Mouse (Mus musculus): Measurements from ENCODE around the gene Gm17334.
A peak's percentile ranks its signal among the peaks of the same experiment; 100 is the strongest.
"Not testable (repeated sequence)": the region's sequence is repeated elsewhere in the genome, so short reads cannot be mapped to it uniquely, and the experiment has no call there.

Gene Gm17334

GRCm38 (mm10) chr11:53771001-53771744 lies 1.8 kb downstream of the Gm17334 start:
- DNase-seq (ENCODE audit: low read depth, low spot score): no peak

GRCm38 (mm10) chr11:53770125-53770791 lies 2.7 kb downstream of the Gm17334 start:
- DNase-seq (ENCODE audit: low read depth, low spot score): no peak

GRCm38 (mm10) chr11:53769760-53770124 lies 3.2 kb downstream of the Gm17334 start, which contains the start of gene Irf1:
Irf1 (plus strand) TSS chr11:53770014.
- peak; percentile 95 for DNase-seq (ENCODE audit: low read depth, low spot score)

GRCm38 (mm10) chr11:53769185-53769576 lies 3.8 kb downstream of the Gm17334 start:
- DNase-seq (ENCODE audit: low read depth, low spot score): no peak

- DNase-seq (ENCODE audit: low read depth, low spot score): no peak
Observed at GRCm38 (mm10) chr11:53768422-53769184, 4.4 kb downstream of the Gm17334 start.

- no peak for DNase-seq (ENCODE audit: low read depth, low spot score)
Observed at GRCm38 (mm10) chr11:53764581-53764980, 8.4 kb downstream of the Gm17334 start.

GRCm38 (mm10) chr11:53763496-53764140 lies 9.4 kb downstream of the Gm17334 start:
- no peak for DNase-seq (ENCODE audit: low read depth, low spot score)

GRCm38 (mm10) chr11:53762827-53763495 lies 10.0 kb downstream of the Gm17334 start:
- DNase-seq (ENCODE audit: low read depth, low spot score): no peak

GRCm38 (mm10) chr11:53762426-53762825 lies 10.6 kb downstream of the Gm17334 start:
- no peak for DNase-seq (ENCODE audit: low read depth, low spot score)

GRCm38 (mm10) chr11:53761822-53762221 lies 11.2 kb downstream of the Gm17334 start:
- DNase-seq (ENCODE audit: low read depth, low spot score): no peak

- no peak for DNase-seq (ENCODE audit: low read depth, low spot score)
Observed at GRCm38 (mm10) chr11:53761284-53761683, 11.7 kb downstream of the Gm17334 start.

GRCm38 (mm10) chr11:53759545-53760406 lies 13.2 kb downstream of the Gm17334 start:
- no peak for DNase-seq (ENCODE audit: low read depth, low spot score)

GRCm38 (mm10) chr11:53758791-53759351 lies 14.1 kb downstream of the Gm17334 start:
- DNase-seq (ENCODE audit: low read depth, low spot score): no peak

GRCm38 (mm10) chr11:53758033-53758432 lies 15.0 kb downstream of the Gm17334 start:
- DNase-seq (ENCODE audit: low read depth, low spot score): not testable (repeated sequence)

GRCm38 (mm10) chr11:53757612-53758011 lies 15.4 kb downstream of the Gm17334 start:
- DNase-seq (ENCODE audit: low read depth, low spot score): no peak

- DNase-seq (ENCODE audit: low read depth, low spot score): no peak
Observed at GRCm38 (mm10) chr11:53755011-53755595, 17.9 kb downstream of the Gm17334 start.

- no peak for DNase-seq (ENCODE audit: low read depth, low spot score)
Observed at GRCm38 (mm10) chr11:53749716-53750352, 23.2 kb downstream of the Gm17334 start.

GRCm38 (mm10) chr11:53749306-53749705 lies 23.7 kb downstream of the Gm17334 start:
- DNase-seq (ENCODE audit: low read depth, low spot score): no peak

- no peak for DNase-seq (ENCODE audit: low read depth, low spot score)
Observed at GRCm38 (mm10) chr11:53748614-53749013, 24.4 kb downstream of the Gm17334 start.
